In the genomic region with DNA sequence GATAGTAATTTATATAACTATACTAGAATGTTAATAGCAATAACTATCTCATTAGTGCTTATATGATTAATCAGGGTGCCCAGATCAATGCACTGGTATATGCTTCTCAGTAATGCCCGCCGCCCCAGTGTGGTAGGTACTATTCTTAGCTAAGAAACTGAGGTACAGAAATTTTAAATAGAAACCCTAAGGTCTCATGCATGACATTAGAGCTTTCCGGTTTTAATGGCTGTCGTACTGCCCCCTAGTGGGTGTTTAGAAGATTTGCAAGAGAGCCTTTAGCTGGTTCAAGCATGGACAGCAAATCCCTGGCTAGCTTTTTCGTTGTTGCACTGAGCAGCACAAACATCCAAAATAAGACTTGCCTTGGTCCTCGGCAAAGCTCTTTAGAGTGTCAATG, we compare ENCODE assay signal across 9 mouse cellular contexts. TPM values are rescaled to one million over a fixed set of nuclear protein-coding genes. Genes with fewer than 3 reads are reported as not detected.
DNase-seq lines count a peak whose midpoint lies in the region; ATAC-seq lines count a peak whose summit lies in the region.
"Had no signal": no experiment of that assay in that cellular context is flagged by ENCODE, and none has a peak within 500 bp of the region (broad histone marks: within the 10 kb centered on the region; RNA-seq: fewer than 3 reads in every experiment).

No protein-coding gene starts in this region.

- no peaks in the 10 kb centered on the region for H3K36me3 ChIP-seq in heart, embryonic 16.5 days (ENCODE audit: control insufficient read depth, insufficient read depth)
- no peaks in the 10 kb centered on the region for H3K36me3 ChIP-seq in forebrain, embryonic 11.5 days (ENCODE audit: control insufficient read depth, insufficient read depth, low read length)
- H3K36me3 ChIP-seq in liver, embryonic 13.5 days = no peaks in the 10 kb centered on the region
- H3K36me3 ChIP-seq in neural tube, embryonic 14.5 days (ENCODE audit: control insufficient read depth, insufficient read depth, low read length) = no peaks in the 10 kb centered on the region

- no peak overlapping the region for H3K9ac ChIP-seq in heart, embryonic 16.5 days (ENCODE audit: low read length)
- H3K9ac ChIP-seq in forebrain, embryonic 11.5 days (ENCODE audit: low read length) = no peak overlapping the region
- H3K9ac ChIP-seq in liver, embryonic 13.5 days = no peak overlapping the region
- H3K9ac ChIP-seq in neural tube, embryonic 14.5 days (replicated peaks; ENCODE audit: low read depth, low read length) = no peak overlapping the region

- peaks cover 18% of the 10 kb centered on the region for H3K4me1 ChIP-seq in heart, embryonic 16.5 days (ENCODE audit: control insufficient read depth, insufficient read depth, low read length)
- no peaks in the 10 kb centered on the region for H3K4me1 ChIP-seq in forebrain, embryonic 11.5 days (replicated peaks; ENCODE audit: control insufficient read depth, insufficient read depth, low read length)
- H3K4me1 ChIP-seq in liver, embryonic 13.5 days (replicated peaks) = peaks cover 11% of the 10 kb centered on the region; the same call in 1 of the 2 replicates
- peaks cover 5% of the 10 kb centered on the region; the same call in 1 of the 2 replicates for H3K4me1 ChIP-seq in neural tube, embryonic 14.5 days (ENCODE audit: control insufficient read depth, insufficient read depth, low read length)

- no peak overlapping the region for H3K4me3 ChIP-seq in heart, embryonic 16.5 days (ENCODE audit: low read length)
- H3K4me3 ChIP-seq in forebrain, embryonic 11.5 days (ENCODE audit: low read depth, low read length) = no peak overlapping the region
- H3K4me3 ChIP-seq in liver, embryonic 13.5 days (replicated peaks) = no peak overlapping the region
- H3K4me3 ChIP-seq in neural tube, embryonic 14.5 days (ENCODE audit: low read depth, low read length) = no peak overlapping the region

- no peak overlapping the region for H3K27ac ChIP-seq in heart, embryonic 16.5 days (ENCODE audit: low read length)
- no peak overlapping the region for H3K27ac ChIP-seq in forebrain, embryonic 11.5 days (ENCODE audit: low read depth, low read length)
- no peak overlapping the region for H3K27ac ChIP-seq in liver, embryonic 13.5 days
- H3K27ac ChIP-seq in neural tube, embryonic 14.5 days (ENCODE audit: low read depth, low read length) = no peak overlapping the region

- no peak for DNase-seq in heart, adult 11 months
- DNase-seq in B cell, adult 2 months = peak; percentile 63
- DNase-seq in brain, adult 2 months (ENCODE audit: low read depth, low spot score) = peak; percentile 70
- DNase-seq in forebrain, embryonic 11.5 days (ENCODE audit: low spot score) = peak; percentile 69
- peak; percentile 22 for DNase-seq in liver, embryonic 13.5 days
- no peak for DNase-seq in gastrocnemius, postnatal 36 days

- intact Hi-C loops in gastrocnemius, postnatal 36 days (cut with DNase I) = loop anchor here (1.0 to 10.0 kb wide), 3 partner anchors 126 to 263 kb away; partner anchors contain the start of gene Pik3c2b

- 0 out of 2 replicates have a peak, but pooled peaks have one; percentile 17 for ATAC-seq in heart, embryonic 16.5 days (replicated peaks; ENCODE audit: extremely low read depth, insufficient read depth, low FRiP score)
- 0 out of 2 replicates have a peak, but pooled peaks have one; percentile 63 for ATAC-seq in forebrain, embryonic 11.5 days (replicated peaks; ENCODE audit: low FRiP score)
- ATAC-seq in liver, embryonic 13.5 days (ENCODE audit: low read depth) = no peak
- ATAC-seq in neural tube, embryonic 14.5 days (ENCODE audit: low read depth) = peak; percentile 28; the same call in 1 of the 2 replicates

- H3K4me2 ChIP-seq in heart, embryonic 16.5 days (ENCODE audit: low read depth, low read length) = no peak overlapping the region
- H3K4me2 ChIP-seq in forebrain, embryonic 11.5 days (ENCODE audit: low read depth, low read length, severe bottlenecking) = no peak overlapping the region
- H3K4me2 ChIP-seq in liver, embryonic 13.5 days = no peak overlapping the region
- H3K4me2 ChIP-seq in neural tube, embryonic 14.5 days (ENCODE audit: low read depth, low read length) = no peak overlapping the region

- H3K9me3 ChIP-seq in heart, embryonic 16.5 days (replicated peaks; ENCODE audit: control insufficient read depth, low read length) = no peaks in the 10 kb centered on the region
- no peaks in the 10 kb centered on the region for H3K9me3 ChIP-seq in forebrain, embryonic 11.5 days (ENCODE audit: control insufficient read depth, low read length)
- no peaks in the 10 kb centered on the region for H3K9me3 ChIP-seq in liver, embryonic 13.5 days (replicated peaks)
- no peaks in the 10 kb centered on the region for H3K9me3 ChIP-seq in neural tube, embryonic 14.5 days (ENCODE audit: control insufficient read depth, low read length)

- WGBS in heart, embryonic 16.5 days = 9% methylated on average over 6 of the region's 6 CpGs
- 15% methylated on average over 6 of the region's 6 CpGs for WGBS in forebrain, embryonic 11.5 days
- 15% methylated on average over 6 of the region's 6 CpGs for WGBS in liver, embryonic 13.5 days (ENCODE audit: insufficient replicate concordance)
- 16% methylated on average over 6 of the region's 6 CpGs for WGBS in neural tube, embryonic 14.5 days

- H3K27me3 ChIP-seq in heart, embryonic 16.5 days (ENCODE audit: control insufficient read depth, insufficient read depth, low read length) = no peaks in the 10 kb centered on the region
- no peaks in the 10 kb centered on the region for H3K27me3 ChIP-seq in forebrain, embryonic 11.5 days (ENCODE audit: control insufficient read depth, insufficient read depth, low read length)
- H3K27me3 ChIP-seq in liver, embryonic 13.5 days = 0 out of 2 replicates have a peak, but pooled peaks cover 3% of the 10 kb centered on the region
- H3K27me3 ChIP-seq in neural tube, embryonic 14.5 days (ENCODE audit: control insufficient read depth, insufficient read depth, low read length) = no peaks in the 10 kb centered on the region

RNA-seq across cellular contexts. Expression of gene Golt1a, which starts 2.3 kb away (rescaled TPM):
- polyA plus RNA-seq in heart, embryonic 16.5 days (2015; fragmentation: Nextera tagmentation; extraction: Ambion mirVana) = 0.17 TPM in 1 of 2 replicates, not detected in the other
- polyA plus RNA-seq in forebrain, embryonic 11.5 days (2014; fragmentation: Nextera tagmentation; extraction: Ambion mirVana) = not detected in 2 replicates
- 6.1 and 8.2 TPM in 2 replicates for polyA plus RNA-seq in liver, embryonic 13.5 days (2015; fragmentation: Nextera tagmentation; extraction: Ambion mirVana)
- not detected in 2 replicates for polyA plus RNA-seq in neural tube, embryonic 14.5 days (2014; fragmentation: Nextera tagmentation; extraction: Ambion mirVana)
- not detected for total RNA-seq in gastrocnemius, postnatal 36 days (2021)
- total RNA-seq: layer of hippocampus, adult 18-20 months had no signal

RNA-seq across cellular contexts. Expression of gene Kiss1, which starts 14.4 kb away (rescaled TPM):
- not detected in 2 replicates for polyA plus RNA-seq in heart, embryonic 16.5 days (2015; fragmentation: Nextera tagmentation; extraction: Ambion mirVana)
- polyA plus RNA-seq in forebrain, embryonic 11.5 days (2014; fragmentation: Nextera tagmentation; extraction: Ambion mirVana) = 0.43 TPM in 1 of 2 replicates, not detected in the other
- polyA plus RNA-seq in liver, embryonic 13.5 days (2015; fragmentation: Nextera tagmentation; extraction: Ambion mirVana) = not detected in 2 replicates
- not detected in 2 replicates for polyA plus RNA-seq in neural tube, embryonic 14.5 days (2014; fragmentation: Nextera tagmentation; extraction: Ambion mirVana)
- not detected for total RNA-seq in gastrocnemius, postnatal 36 days (2021)
- total RNA-seq: layer of hippocampus, adult 18-20 months had no signal

RNA-seq across cellular contexts. Expression of gene Ren1, which starts 43.0 kb away (rescaled TPM):
- 0.75 and 1.2 TPM in 2 replicates for polyA plus RNA-seq in heart, embryonic 16.5 days (2015; fragmentation: Nextera tagmentation; extraction: Ambion mirVana)
- not detected in 2 replicates for polyA plus RNA-seq in forebrain, embryonic 11.5 days (2014; fragmentation: Nextera tagmentation; extraction: Ambion mirVana)
- 0.47 and 0.61 TPM in 2 replicates for polyA plus RNA-seq in liver, embryonic 13.5 days (2015; fragmentation: Nextera tagmentation; extraction: Ambion mirVana)
- polyA plus RNA-seq in neural tube, embryonic 14.5 days (2014; fragmentation: Nextera tagmentation; extraction: Ambion mirVana) = 0.39 and 0.83 TPM in 2 replicates
- not detected for total RNA-seq in gastrocnemius, postnatal 36 days (2021)

RNA-seq across cellular contexts. Expression of gene Etnk2, which starts 56.1 kb away (rescaled TPM):
- 1.7 and 2.1 TPM in 2 replicates for polyA plus RNA-seq in heart, embryonic 16.5 days (2015; fragmentation: Nextera tagmentation; extraction: Ambion mirVana)
- 1.8 and 2.7 TPM in 2 replicates for polyA plus RNA-seq in forebrain, embryonic 11.5 days (2014; fragmentation: Nextera tagmentation; extraction: Ambion mirVana)
- polyA plus RNA-seq in liver, embryonic 13.5 days (2015; fragmentation: Nextera tagmentation; extraction: Ambion mirVana) = 4.3 and 4.8 TPM in 2 replicates
- polyA plus RNA-seq in neural tube, embryonic 14.5 days (2014; fragmentation: Nextera tagmentation; extraction: Ambion mirVana) = 15.4 and 21.6 TPM in 2 replicates
- under 1 TPM in 1 of 2 experiments, not detected in 1; 0.18 TPM for total RNA-seq in gastrocnemius, postnatal 36 days (2021)

Comparison
In these comparisons a context has a peak if more than half of its experiments do, and no peak if none do; other contexts are left out.
1. DNase-seq: peak in B cell, adult 2 months (2 of 2), brain, adult 2 months (single experiment), forebrain, embryonic 11.5 days (single experiment) and liver, embryonic 13.5 days (single experiment); none in heart, adult 11 months (single experiment) and gastrocnemius, postnatal 36 days (0 of 2).